Mouse (Mus musculus) kidney, embryonic 15.5 days (tissue): ENCODE data around the gene Grwd1. TPM values are rescaled to one million over a fixed set of nuclear protein-coding genes. Genes with fewer than 3 reads are reported as not detected.

Experiments
- ATAC-seq: fragments of 200-750 bp; cut with Nextera tagmentation; replicated peaks from 2 replicates; pipeline ENCODE4 v1.8.0; 2017; ENCODE audit warnings: moderate TSS enrichment; ENCODE audit not compliant: low FRiP score
- H3K27ac ChIP-seq: fragments of 300-500 bp; sonication (generic); 2 replicates; pipeline ENCODE4 v1.5.1; 2015; ENCODE audit warnings: mild to moderate bottlenecking, inconsistent platforms
- H3K27me3 ChIP-seq: fragments of 300-500 bp; sonication (generic); 2 replicates; pipeline ENCODE4 v1.6.1; 2015; ENCODE audit warnings: inconsistent platforms
- H3K36me3 ChIP-seq: fragments of 300-500 bp; sonication (generic); 2 replicates; pipeline ENCODE4 v1.6.1; 2015; ENCODE audit warnings: inconsistent platforms
- H3K4me1 ChIP-seq: fragments of 300-500 bp; sonication (generic); 2 replicates; pipeline ENCODE4 v1.6.1; 2015; ENCODE audit warnings: inconsistent platforms
- H3K4me2 ChIP-seq: fragments of 300-500 bp; sonication (generic); 2 replicates; pipeline ENCODE4 v1.6.1; 2015; ENCODE audit warnings: moderate library complexity, mild to moderate bottlenecking, inconsistent platforms
- H3K4me3 ChIP-seq: fragments of 300-500 bp; sonication (generic); replicated peaks from 2 replicates; pipeline ENCODE4 v1.5.1; 2015; ENCODE audit warnings: mild to moderate bottlenecking, inconsistent platforms
- H3K9ac ChIP-seq: fragments of 300-500 bp; sonication (generic); 2 replicates; pipeline ENCODE4 v1.6.1; 2015; ENCODE audit warnings: mild to moderate bottlenecking, inconsistent platforms
- H3K9me3 ChIP-seq: fragments of 300-500 bp; sonication (generic); replicated peaks from 2 replicates; pipeline ENCODE4 v1.6.1; 2016; ENCODE audit warnings: inconsistent platforms
- WGBS: fragments of 180-500 bp; shearing (Covaris S2); methylation state at CpG from one replicate; pipeline ENCODE4 v1.1.7; 2015; ENCODE audit warnings: mixed read lengths; 5-methylcytosine and 5-hydroxymethylcytosine counted together
- polyA plus RNA-seq: library from polyadenylated mRNA; unstranded; fragments of >200 nt; fragmentation: Nextera tagmentation; extraction: Ambion mirVana; gene quantifications from 2 replicates; pipeline ENCODE4 v1.2.1, GENCODE M21; 2015

The Grwd1 gene
- polyA plus RNA-seq, 1 experiment from 2014 or later: 82.5 TPM

DNA sequence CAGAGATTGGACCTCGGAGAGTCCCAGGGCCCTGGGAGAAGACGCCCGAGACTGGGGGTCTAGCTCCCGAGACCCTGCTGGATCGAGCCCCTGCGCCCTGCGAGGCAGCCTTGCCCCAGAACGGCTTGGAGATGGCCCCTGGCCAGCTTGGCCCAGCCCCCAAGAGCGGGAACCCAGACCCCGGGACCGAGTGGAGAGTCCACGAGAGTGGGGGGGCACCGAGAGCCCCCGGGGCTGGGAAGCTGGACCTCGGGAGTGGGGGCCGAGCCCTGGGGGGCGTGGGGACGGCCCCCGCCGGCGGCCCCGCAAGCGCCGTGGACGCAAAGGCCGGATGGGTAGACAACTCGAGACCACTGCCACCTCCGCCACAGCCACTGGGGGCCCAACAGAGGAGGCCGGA is 35.8 kb downstream of the Grwd1 start:
- Histone ChIP-seq H3K27ac (no peak overlapping the region), H3K9ac (no peak overlapping the region), H3K27me3 (peaks cover 31% of the 10 kb centered on the region), H3K4me1 (peaks cover 32% of the 10 kb centered on the region), H3K36me3 (peaks cover 38% of the 10 kb centered on the region), H3K4me2 (no peak overlapping the region), H3K9me3 (no peaks in the 10 kb centered on the region), H3K4me3 (no peak overlapping the region)
- 93% methylated on average over 29 of the region's 29 CpGs for WGBS
- ATAC-seq: no peak

DNA sequence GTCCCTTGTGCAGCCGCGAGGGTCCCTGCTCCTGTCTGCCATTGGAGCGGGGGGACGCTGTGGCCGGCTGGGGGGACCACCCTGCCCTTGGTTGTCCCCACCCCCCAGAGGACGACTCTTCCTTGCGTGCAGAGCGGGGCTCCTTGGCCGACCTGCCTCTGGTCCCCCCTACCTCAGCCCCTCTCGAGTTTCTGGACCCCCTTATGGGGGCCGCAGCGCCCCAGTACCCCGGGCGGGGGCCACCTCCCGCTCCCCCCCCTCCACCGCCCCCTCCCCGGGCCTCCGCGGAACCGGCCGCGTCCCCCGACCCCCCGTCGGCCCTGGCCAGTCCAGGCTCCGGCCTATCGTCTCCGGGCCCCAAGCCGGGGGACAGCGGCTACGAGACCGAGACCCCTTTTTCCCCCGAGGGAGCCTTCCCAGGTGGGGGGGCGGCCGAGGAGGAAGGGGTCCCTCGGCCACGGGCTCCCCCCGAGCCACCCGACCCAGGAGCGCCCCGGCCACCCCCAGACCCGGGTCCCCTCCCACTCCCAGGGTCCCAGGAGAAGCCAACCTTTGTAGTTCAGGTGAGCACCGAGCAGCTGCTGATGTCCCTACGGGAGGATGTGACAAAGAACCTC is 36.7 kb downstream of the Grwd1 start:
- H3K27ac ChIP-seq: no peak overlapping the region
- no peak for ATAC-seq
- WGBS: 88% methylated on average over 32 of the region's 44 CpGs

DNA sequence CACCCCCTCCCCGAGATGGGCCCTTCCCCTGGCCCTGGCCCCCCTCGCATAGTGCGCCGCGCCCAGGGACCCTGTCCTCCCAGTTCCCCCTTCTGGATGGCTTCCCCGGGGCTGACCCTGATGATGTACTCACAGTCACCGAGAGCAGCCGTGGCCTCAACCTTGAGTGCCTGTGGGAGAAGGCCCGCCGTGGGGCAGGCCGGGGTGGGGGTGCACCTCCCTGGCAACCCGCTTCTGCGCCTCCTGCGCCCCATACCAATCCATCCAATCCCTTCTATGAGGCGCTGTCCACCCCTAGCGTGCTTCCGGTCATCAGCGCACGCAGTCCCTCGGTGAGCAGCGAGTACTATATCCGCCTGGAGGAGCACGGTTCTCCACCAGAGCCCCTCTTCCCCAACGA is 37.5 kb downstream of the Grwd1 start:
- Histone ChIP-seq H3K4me3 (no peak overlapping the region), H3K27ac (no peak overlapping the region), H3K27me3 (peaks cover 15% of the 10 kb centered on the region), H3K36me3 (peaks cover 55% of the 10 kb centered on the region), H3K9ac (no peak overlapping the region), H3K4me1 (peaks cover 22% of the 10 kb centered on the region), H3K9me3 (no peaks in the 10 kb centered on the region), H3K4me2 (no peak overlapping the region)
- 87% methylated on average over 24 of the region's 24 CpGs for WGBS
- ATAC-seq: no peak

More for the DNA sequence above, 36.7 kb downstream of the Grwd1 start:
- Histone ChIP-seq H3K4me3 (no peak overlapping the region), H3K9me3 (no peaks in the 10 kb centered on the region), H3K36me3 (peaks cover 47% of the 10 kb centered on the region), H3K4me2 (no peak overlapping the region), H3K27me3 (peaks cover 24% of the 10 kb centered on the region), H3K4me1 (peaks cover 30% of the 10 kb centered on the region), H3K9ac (no peak overlapping the region)

GRCm38 (mm10) chr7:45791756-45792490 is 38.8 kb downstream of the Grwd1 start:
- Histone ChIP-seq H3K9me3 (no peaks in the 10 kb centered on the region), H3K9ac (no peak overlapping the region), H3K27me3 (peaks cover 2% of the 10 kb centered on the region), H3K4me1 (peaks cover 19% of the 10 kb centered on the region), H3K27ac (no peak overlapping the region), H3K4me3 (no peak overlapping the region), H3K36me3 (peaks cover 57% of the 10 kb centered on the region), H3K4me2 (no peak overlapping the region)
- no peak for ATAC-seq
- 76% methylated on average over 17 of the region's 17 CpGs for WGBS

- Histone ChIP-seq H3K9ac (no peak overlapping the region), H3K4me1 (peaks cover 31% of the 10 kb centered on the region), H3K4me2 (no peak overlapping the region), H3K27ac (peak overlapping the region; percentile 55; the same call in 1 of the 2 replicates), H3K27me3 (no peaks in the 10 kb centered on the region), H3K9me3 (no peaks in the 10 kb centered on the region), H3K4me3 (no peak overlapping the region), H3K36me3 (peaks cover 57% of the 10 kb centered on the region)
- WGBS: 55% methylated on average over 6 of the region's 6 CpGs
- no peak for ATAC-seq
Measured at GRCm38 (mm10) chr7:45790721-45791120, 40.0 kb downstream of the Grwd1 start.

- WGBS: 82% methylated on average over 22 of the region's 22 CpGs
- ATAC-seq: no peak
- no peak overlapping the region for H3K27ac ChIP-seq
- H3K4me1 ChIP-seq: peaks cover 54% of the 10 kb centered on the region
- H3K36me3 ChIP-seq: peaks cover 37% of the 10 kb centered on the region
- no peak overlapping the region for H3K9ac ChIP-seq
- peaks cover 7% of the 10 kb centered on the region; the same call in 1 of the 2 replicates for H3K27me3 ChIP-seq
- H3K4me3 ChIP-seq: no peak overlapping the region
- no peaks in the 10 kb centered on the region for H3K9me3 ChIP-seq
- peak overlapping the region; percentile 95 for H3K4me2 ChIP-seq
Measured at GRCm38 (mm10) chr7:45787642-45788041, 43.1 kb downstream of the Grwd1 start.

- peak; percentile 57 for ATAC-seq
- Histone ChIP-seq H3K36me3 (peaks cover 31% of the 10 kb centered on the region), H3K4me3 (peak overlapping the region; percentile 72), H3K27me3 (peaks cover 12% of the 10 kb centered on the region; the same call in 1 of the 2 replicates), H3K27ac (peak overlapping the region; percentile 24), H3K9me3 (no peaks in the 10 kb centered on the region), H3K4me1 (peaks cover 54% of the 10 kb centered on the region), H3K4me2 (peak overlapping the region; percentile 95), H3K9ac (peak overlapping the region; percentile 60; the same call in 1 of the 2 replicates)
- WGBS: 8% methylated on average over 17 of the region's 17 CpGs
Measured at GRCm38 (mm10) chr7:45786661-45787413, 43.9 kb downstream of the Grwd1 start.

GRCm38 (mm10) chr7:45786136-45786578 is 44.6 kb downstream of the Grwd1 start:
- H3K4me3 ChIP-seq: peak overlapping the region; percentile 72
- peaks cover 12% of the 10 kb centered on the region; the same call in 1 of the 2 replicates for H3K27me3 ChIP-seq
- under 1% methylated on average over 14 of the region's 14 CpGs for WGBS
- peaks cover 27% of the 10 kb centered on the region for H3K36me3 ChIP-seq
- H3K9ac ChIP-seq: peak overlapping the region; percentile 60
- peak overlapping the region; percentile 68 for H3K27ac ChIP-seq
- peak overlapping the region; percentile 95 for H3K4me2 ChIP-seq
- peaks cover 53% of the 10 kb centered on the region for H3K4me1 ChIP-seq
- no peaks in the 10 kb centered on the region for H3K9me3 ChIP-seq
- peak; percentile 73 for ATAC-seq

- H3K4me2 ChIP-seq: peak overlapping the region; percentile 95
- peaks cover 25% of the 10 kb centered on the region for H3K36me3 ChIP-seq
- peak overlapping the region; percentile 72 for H3K4me3 ChIP-seq
- peak overlapping the region; percentile 68 for H3K27ac ChIP-seq
- peak overlapping the region; percentile 60 for H3K9ac ChIP-seq
- ATAC-seq: peak; percentile 37
- peaks cover 47% of the 10 kb centered on the region for H3K4me1 ChIP-seq
- no peaks in the 10 kb centered on the region for H3K9me3 ChIP-seq
- peaks cover 12% of the 10 kb centered on the region; the same call in 1 of the 2 replicates for H3K27me3 ChIP-seq
- WGBS: 1% methylated on average over 38 of the region's 42 CpGs
Measured at GRCm38 (mm10) chr7:45785388-45786135, 45.2 kb downstream of the Grwd1 start.

GRCm38 (mm10) chr7:45784524-45785372 is 46.0 kb downstream of the Grwd1 start, which contains the start of gene Sult2b1:
Gene Sult2b1, minus strand, starts transcription at chr7:45784669.
- Histone ChIP-seq H3K27me3 (peaks cover 12% of the 10 kb centered on the region; the same call in 1 of the 2 replicates), H3K27ac (peak within 1 kb of the TSS; percentile 68), H3K4me1 (peaks cover 46% of the 10 kb centered on the region), H3K9me3 (no peaks in the 10 kb centered on the region), H3K4me3 (peak within 1 kb of the TSS; percentile 72), H3K4me2 (peak within 1 kb of the TSS; percentile 95), H3K9ac (peak within 1 kb of the TSS; percentile 68), H3K36me3 (peaks cover 17% of the 10 kb centered on the region)
- WGBS: 26% methylated on average over 19 of the region's 20 CpGs
- peak; percentile 16 for ATAC-seq
